Mouse (Mus musculus) G1E (cell line): ENCODE measurements at regions not wholly inside any gene's neighbourhood (a gene's known extent, or its start where the extent isn't known, plus 50 kb on each side); places are given as distances from the start of the nearest gene placed in this dataset.

Experiments used
- CTCF ChIP-seq: IDR thresholded peaks from 2 replicates; pipeline ENCODE4 v1.5.1; 2012; ENCODE audit warnings: low read depth, low read length, inconsistent platforms, mixed read lengths
- GATA2 ChIP-seq: IDR thresholded peaks from 2 replicates; pipeline ENCODE4 v1.6.1; 2012; ENCODE audit warnings: low read depth, low read length, inconsistent platforms, borderline replicate concordance
- TAL1 ChIP-seq: conservative IDR thresholded peaks from 2 replicates; pipeline ENCODE4 v1.6.1; 2012; ENCODE audit warnings: low read depth, low read length, inconsistent platforms, mixed read lengths

GRCm38 (mm10) chr2:172698961-172699360 is 149.6 kb downstream of the Tfap2c start:
- no peak for TF ChIP-seq CTCF
- TF ChIP-seq GATA2 = no peak
- TF ChIP-seq TAL1 = no peak
